Mouse (Mus musculus): ENCODE data around the gene Snx10. TPM values are rescaled to one million over a fixed set of nuclear protein-coding genes. Genes with fewer than 3 reads are reported as not detected.

The Snx10 gene
- polyA plus RNA-seq, 1 experiment, result 73.2 TPM

DNA sequence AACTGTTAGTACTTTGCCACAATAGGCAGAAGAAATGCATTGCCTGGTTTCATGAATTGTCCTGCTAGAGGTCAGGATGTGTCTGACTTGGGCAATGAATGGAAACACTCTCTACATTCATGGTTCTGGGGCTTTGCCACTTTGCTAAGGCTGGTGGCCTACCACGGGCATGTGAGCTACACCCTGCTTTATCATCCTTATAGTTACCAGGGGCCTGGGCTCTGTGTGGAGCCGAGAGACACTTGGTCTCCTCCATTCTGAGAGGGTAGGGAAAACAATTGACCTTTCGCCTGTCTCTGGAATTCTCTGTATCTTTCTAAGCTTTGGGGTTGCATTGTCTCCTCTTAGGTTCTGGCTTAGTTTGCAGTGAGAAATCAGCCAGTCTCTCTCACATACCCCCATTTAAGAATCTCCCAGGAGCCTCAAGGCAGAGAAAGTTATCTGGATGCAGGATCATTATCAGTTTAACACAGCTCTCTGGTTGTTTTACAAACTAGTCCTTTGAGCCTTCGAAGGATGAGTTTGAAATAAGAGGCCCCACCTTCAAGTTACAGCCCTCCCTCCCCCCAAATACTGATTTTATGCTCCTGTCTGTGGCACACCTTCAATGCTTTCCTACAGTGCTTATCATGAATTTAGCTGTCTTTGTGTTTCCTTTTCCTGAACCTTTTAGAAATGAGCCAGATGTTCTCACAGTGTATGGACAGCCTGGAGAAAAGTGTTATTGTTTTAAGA, 109.4 kb downstream of the Snx10 start:
- no peak for DNase-seq (ENCODE audit: extremely low spot score in 1 of 2, low spot score in 1 of 2)

DNA sequence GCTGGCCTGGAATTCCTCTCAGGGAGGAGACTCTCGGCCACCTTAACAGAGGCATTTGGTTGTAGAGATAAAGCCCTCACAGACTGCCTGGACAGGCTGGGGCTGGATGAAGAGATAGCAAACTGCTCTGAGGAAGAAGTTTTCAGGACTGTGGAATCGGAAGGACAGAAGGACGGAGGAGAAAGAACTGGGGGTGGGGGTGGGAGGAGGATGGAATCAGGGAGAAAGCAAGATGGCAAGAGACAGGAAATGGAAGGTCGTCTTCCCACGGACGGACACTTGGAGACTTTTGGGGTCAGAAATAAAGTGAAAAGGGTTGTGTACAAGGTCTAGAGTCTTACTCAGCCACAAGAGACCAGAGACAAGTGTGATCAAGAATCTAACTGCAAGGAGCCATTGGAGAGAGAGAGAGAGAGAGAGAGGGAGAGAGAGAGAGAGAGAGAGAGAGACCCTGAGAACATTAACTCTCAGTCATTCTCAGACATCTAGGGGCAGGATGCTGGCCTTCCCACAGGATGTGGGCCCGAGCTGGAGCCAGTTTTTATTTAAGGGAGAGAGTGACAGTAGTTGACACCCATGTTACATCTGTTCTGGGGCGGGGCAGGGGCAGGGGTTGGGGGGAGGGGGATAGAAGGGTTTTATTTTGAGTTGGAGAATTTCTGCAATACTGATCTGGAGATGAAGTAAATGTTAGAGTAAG, 110.1 kb downstream of the Snx10 start:
- no peak for DNase-seq (ENCODE audit: extremely low spot score in 1 of 2, low spot score in 1 of 2)

DNA sequence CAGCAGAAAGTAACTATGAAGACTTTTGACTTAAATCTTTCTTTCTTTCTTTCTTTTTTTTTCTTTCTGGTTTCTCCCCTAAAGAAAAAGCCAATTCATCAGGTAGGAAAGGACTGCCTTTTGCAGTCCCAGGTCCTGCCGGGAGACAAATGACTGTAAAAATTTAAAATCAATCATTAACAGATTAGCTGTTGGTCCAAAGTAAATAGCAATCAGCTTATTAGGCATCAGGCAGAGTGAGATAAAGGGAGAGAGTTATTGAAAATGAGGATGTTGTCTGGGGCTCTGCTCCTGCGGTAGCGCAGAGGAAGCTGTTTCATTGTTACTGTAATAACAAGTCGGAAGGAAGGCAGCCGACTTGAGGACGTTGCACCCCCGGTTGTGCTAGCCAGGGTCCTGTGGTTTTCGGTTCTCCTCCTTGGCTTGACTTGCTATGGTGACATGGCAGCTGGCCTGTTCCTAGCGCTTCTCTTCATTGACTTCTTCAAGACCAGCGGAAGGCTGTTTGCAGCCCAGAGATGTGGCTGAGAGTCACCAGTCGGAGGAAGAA, 112.4 kb downstream of the Snx10 start:
- DNase-seq (ENCODE audit: extremely low spot score in 1 of 2, low spot score in 1 of 2), result no peak

Other genes starting within 250 kb of the Snx10 start
- 2.4 and 3.1 TPM in 2 replicates for gene Nfe2l3, start 91.2 kb upstream of the Snx10 start, polyA plus RNA-seq (2012; rRNA removed)
- 774 and 875 TPM in 2 replicates for gene Hnrnpa2b1, start 54.0 kb upstream of the Snx10 start, polyA plus RNA-seq (2012; rRNA removed)
- 111 and 116 TPM in 2 replicates for gene Cbx3, start 53.5 kb upstream of the Snx10 start, polyA plus RNA-seq (2012; rRNA removed)

All from frontal cortex, adult 2 months (tissue).